ENCODE assay signal across 23 mouse cellular contexts in genomic region chr3:69178365-69179004, GRCm38 (mm10). TPM values are rescaled to one million over a fixed set of nuclear protein-coding genes. Genes with fewer than 3 reads are reported as not detected.
DNase-seq lines count a peak whose midpoint lies in the region; ATAC-seq and TF ChIP-seq lines count a peak whose summit lies in the region.
"Had no signal": no experiment of that assay in that cellular context is flagged by ENCODE, and none has a peak within 500 bp of the region (broad histone marks: within the 10 kb centered on the region; RNA-seq: fewer than 3 reads in every experiment).

No protein-coding gene starts in this region.

- no peaks in the 10 kb centered on the region for H3K36me3 ChIP-seq in forebrain, postnatal 0 days (ENCODE audit: insufficient read depth)
- no peaks in the 10 kb centered on the region for H3K36me3 ChIP-seq in midbrain, embryonic 15.5 days (replicated peaks)
- H3K36me3 ChIP-seq: heart, embryonic 12.5 days had no signal

- peak overlapping the region; percentile 11 for H3K4me2 ChIP-seq in forebrain, postnatal 0 days (ENCODE audit: low read depth)
- peak overlapping the region; percentile 24 for H3K4me2 ChIP-seq in midbrain, embryonic 15.5 days
- H3K4me2 ChIP-seq: heart, embryonic 12.5 days had no signal

- 13% methylated on average over 14 of the region's 14 CpGs for WGBS in forebrain, postnatal 0 days
- WGBS in midbrain, embryonic 15.5 days: 29% methylated on average over 14 of the region's 14 CpGs

- no peaks in the 10 kb centered on the region for H3K9me3 ChIP-seq in forebrain, postnatal 0 days (ENCODE audit: low read length)
- no peaks in the 10 kb centered on the region for H3K9me3 ChIP-seq in midbrain, embryonic 15.5 days
- H3K9me3 ChIP-seq: heart, embryonic 12.5 days had no signal

- peak; percentile 13 for DNase-seq in thymus, postnatal 0 days (ENCODE audit: low spot score)
- DNase-seq in thymus, postnatal 4 days: no peak
- DNase-seq in forebrain, postnatal 0 days: peak; percentile 52
- DNase-seq in urinary bladder, postnatal 14 days (ENCODE audit: low spot score): no peak
- DNase-seq in kidney, adult 9 months: no peak
- DNase-seq: cerebellum, adult 11 months; embryo, embryonic 11 days; gastrocnemius, adult 2 months; kidney, adult 8-10 months; right cerebral cortex, postnatal 25 days; thymus, adult 18-20 months had no signal

- H3K4me3 ChIP-seq in forebrain, postnatal 0 days (ENCODE audit: low read depth, low read length): no peak overlapping the region
- H3K4me3 ChIP-seq in midbrain, embryonic 15.5 days: no peak overlapping the region
- H3K4me3 ChIP-seq: erythroblast, embryonic 14.5 days; gastrocnemius, adult 2 months; heart, embryonic 12.5 days had no signal

- H3K27me3 ChIP-seq in forebrain, postnatal 0 days (ENCODE audit: insufficient read depth, low read length): no peaks in the 10 kb centered on the region
- H3K27me3 ChIP-seq in midbrain, embryonic 15.5 days (replicated peaks): no peaks in the 10 kb centered on the region
- H3K27me3 ChIP-seq: heart, embryonic 12.5 days had no signal

- no peak overlapping the region for H3K27ac ChIP-seq in forebrain, postnatal 0 days (ENCODE audit: low read depth, low read length)
- no peak overlapping the region for H3K27ac ChIP-seq in midbrain, embryonic 15.5 days
- H3K27ac ChIP-seq: gastrocnemius, adult 2 months had no signal

- H3K4me1 ChIP-seq in forebrain, postnatal 0 days (ENCODE audit: insufficient read depth): peaks cover 6% of the 10 kb centered on the region; the same call in 1 of the 2 replicates
- peaks cover 8% of the 10 kb centered on the region for H3K4me1 ChIP-seq in midbrain, embryonic 15.5 days
- H3K4me1 ChIP-seq: heart, embryonic 12.5 days had no signal

- ATAC-seq in forebrain, postnatal 0 days: peak; percentile 94
- peak; percentile 83 for ATAC-seq in midbrain, embryonic 15.5 days (replicated peaks)
- ATAC-seq in granulocyte monocyte progenitor cell, adult 5-6 weeks (replicated peaks; ENCODE audit: poor library complexity, severe bottlenecking): no peak

- no peak overlapping the region for H3K9ac ChIP-seq in forebrain, postnatal 0 days
- no peak overlapping the region for H3K9ac ChIP-seq in midbrain, embryonic 15.5 days
- H3K9ac ChIP-seq: heart, embryonic 12.5 days had no signal

- TF ChIP-seq CTCF in forebrain, postnatal 0 days (IDR thresholded peaks at IDR 0.05; ENCODE audit: low read depth): no peak

RNA-seq across cellular contexts. Expression of gene Arl14, which starts 43.7 kb away (rescaled TPM):
- polyA plus RNA-seq in thymus, postnatal 0 days (2015; fragmentation: Nextera tagmentation; extraction: Ambion mirVana): 0.12 TPM in 1 of 2 replicates, not detected in the other
- total RNA-seq in forebrain, postnatal 0 days (2014; rRNA removed): not detected in 2 replicates
- polyA plus RNA-seq in forebrain, postnatal 0 days (2015; fragmentation: Nextera tagmentation; extraction: Ambion mirVana): not detected in 2 replicates
- polyA plus RNA-seq in midbrain, embryonic 15.5 days (2015; fragmentation: Nextera tagmentation; extraction: Ambion mirVana): not detected in 2 replicates
- total RNA-seq in granulocyte monocyte progenitor cell, adult 5-6 weeks (2014; fragmentation: Nextera tagmentation): not detected in 2 replicates
- not detected in 2 replicates for total RNA-seq in granulocyte monocyte progenitor cell, adult 5-6 weeks (2017)
- total RNA-seq: adrenal gland, postnatal 36 days; gastrocnemius, adult 2 months; hematopoietic stem cell, adult 5-6 weeks; layer of hippocampus, adult 8-10 months; left cerebral cortex, postnatal 14 days; megakaryocyte-erythroid progenitor cell, adult 5-6 weeks; MEL; neutrophil, adult 5-6 weeks had no signal
- polyA plus RNA-seq: erythroblast, embryonic 14.5 days; heart, embryonic 12.5 days; liver, adult 2 months had no signal

RNA-seq across cellular contexts. Expression of gene Kpna4, which starts 51.6 kb away (rescaled TPM):
- polyA plus RNA-seq in thymus, postnatal 0 days (2015; fragmentation: Nextera tagmentation; extraction: Ambion mirVana): 40.2 and 44.5 TPM in 2 replicates
- total RNA-seq in forebrain, postnatal 0 days (2014; rRNA removed): 83.8 and 91.1 TPM in 2 replicates
- 26.3 and 32.7 TPM in 2 replicates for polyA plus RNA-seq in forebrain, postnatal 0 days (2015; fragmentation: Nextera tagmentation; extraction: Ambion mirVana)
- 33.0 and 34.9 TPM in 2 replicates for polyA plus RNA-seq in midbrain, embryonic 15.5 days (2015; fragmentation: Nextera tagmentation; extraction: Ambion mirVana)
- 51.9 and 55.0 TPM in 2 replicates for total RNA-seq in granulocyte monocyte progenitor cell, adult 5-6 weeks (2014; fragmentation: Nextera tagmentation)
- 59.9 and 61.4 TPM in 2 replicates for total RNA-seq in granulocyte monocyte progenitor cell, adult 5-6 weeks (2017)

Comparison
In these comparisons a context has a peak if more than half of its experiments do, and no peak if none do; other contexts are left out.
1. DNase-seq: peak in thymus, postnatal 0 days (single experiment) and forebrain, postnatal 0 days (single experiment); none in thymus, postnatal 4 days (single experiment), urinary bladder, postnatal 14 days (single experiment) and kidney, adult 9 months (single experiment).